Mouse (Mus musculus): Measurements from ENCODE around the gene Zfp963. TPM values are rescaled to one million over a fixed set of nuclear protein-coding genes. Genes with fewer than 3 reads are reported as not detected.

Gene Zfp963
- polyA plus RNA-seq (2021; fragmentation: Nextera tagmentation) = 2.9 and 3.1 TPM in 2 replicates
- long read RNA-seq, experiment 1, transcript Zfp963-201 (4 exons, 2,291 nt) = major isoform, 12 of 18 reads
- long read RNA-seq, experiment 1, partial matches to known transcripts = 1 of 18 reads
- long read RNA-seq, experiment 1, other reads (novel, unspliced or antisense) = 4 of 18 reads
- long read RNA-seq, experiment 2, transcript Zfp963-201 (4 exons, 2,291 nt) = major isoform, 6 of 11 reads
- long read RNA-seq, experiment 2, partial matches to known transcripts = 1 of 11 reads
- long read RNA-seq, experiment 2, other reads (novel, unspliced or antisense) = 4 of 11 reads

DNA sequence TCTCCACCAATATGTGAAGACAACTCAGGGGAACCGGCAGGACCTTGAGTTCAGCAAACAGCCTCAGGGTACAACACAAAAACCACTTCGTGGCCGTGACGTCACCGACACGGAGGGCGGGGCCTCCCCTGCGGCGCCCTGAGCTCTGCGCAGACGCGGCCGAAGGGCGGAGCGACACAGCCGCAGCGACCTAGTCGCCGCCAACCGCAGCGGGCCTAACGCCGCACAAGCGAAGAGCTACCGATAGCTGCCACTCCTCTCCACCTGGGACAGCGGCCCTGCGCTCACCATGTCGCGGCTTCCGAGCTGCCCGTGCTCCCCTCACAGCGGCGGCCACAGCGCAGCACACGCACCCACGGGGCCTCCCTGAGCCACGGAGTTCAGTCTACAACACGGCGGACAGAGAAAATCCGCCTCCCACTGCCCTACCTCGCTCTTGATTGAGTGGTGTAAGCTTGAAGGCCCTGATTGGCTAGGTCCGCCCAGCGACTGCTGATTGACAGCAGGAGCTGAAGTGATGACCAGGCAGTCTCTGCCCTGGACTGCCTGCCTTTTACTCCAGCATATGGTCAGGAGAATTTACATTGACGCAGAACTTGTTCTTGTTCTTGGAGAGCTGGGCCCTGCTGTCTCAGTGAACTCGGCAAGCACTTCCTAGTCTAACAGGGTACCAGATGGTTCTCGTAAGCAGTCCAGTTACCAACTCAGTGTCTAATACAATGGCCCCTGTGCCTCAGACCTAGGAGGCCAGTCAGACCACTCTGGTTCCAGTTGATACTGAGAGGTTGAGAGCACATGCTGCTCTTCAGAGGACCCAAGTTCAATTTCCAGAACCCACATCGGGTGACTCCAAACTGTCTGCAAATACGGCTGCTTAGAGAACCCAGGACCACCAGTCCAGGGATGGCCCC lies at the start of gene Zfp963:
TSS of gene Zfp963 (minus strand) at position 427 of the 911 bp plus-strand sequence.

GRCm38 (mm10) chr8:69790773-69791367 lies 41.1 kb upstream of the Zfp963 start, which contains the start of the genes Atp13a1 and Zfp866:
TSS of gene Atp13a1 (plus strand) at chr8:69791163.
TSS of gene Zfp866 (minus strand) at chr8:69791178.

DNA sequence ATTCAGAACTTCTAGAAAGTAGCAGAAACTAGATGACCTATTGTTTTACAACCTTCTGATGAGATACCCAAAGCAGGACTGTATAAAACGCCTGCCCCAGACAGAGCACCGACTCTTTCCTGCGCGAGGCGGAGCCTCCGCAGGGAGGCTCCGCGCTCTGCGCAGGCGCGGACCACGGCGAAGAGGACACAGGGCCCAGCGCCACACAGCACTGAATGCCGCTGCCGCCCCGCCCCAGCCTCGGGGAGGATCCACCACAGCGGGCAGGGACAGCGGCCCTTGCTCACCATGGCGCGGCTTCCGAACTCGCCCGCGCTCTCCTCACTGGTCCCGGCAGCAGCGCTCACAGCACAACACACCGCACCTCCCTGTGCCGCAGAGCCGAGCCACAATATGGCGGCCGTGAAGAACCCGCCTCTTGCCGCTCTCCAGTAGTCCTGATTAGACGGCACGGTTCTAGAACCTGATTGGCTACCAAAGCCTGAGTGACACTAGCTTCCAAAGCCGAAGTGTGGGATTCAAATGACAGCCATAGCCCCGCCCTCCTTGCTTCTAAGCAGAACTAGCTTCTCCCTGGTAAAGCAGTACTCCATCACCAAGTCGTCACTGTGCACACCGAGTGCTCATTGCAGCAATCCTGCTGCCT lies 24.9 kb upstream of the Zfp963 start, which contains the start of gene Gm20422:
TSS of gene Gm20422 (minus strand) at position 384 of the 646 bp plus-strand sequence.

GRCm38 (mm10) chr8:69710624-69711023 lies 39.1 kb downstream of the Zfp963 start, which contains the start of gene Zfp869:
TSS of gene Zfp869 (minus strand) at chr8:69710724.

Other genes with a start within 250 kb of the Zfp963 start
- gene Gm7697, start 227.0 kb downstream of the Zfp963 start, polyA plus RNA-seq (2021; fragmentation: Nextera tagmentation) = not detected in 2 replicates
- 13.4 and 14.0 TPM in 2 replicates for gene Zfp868, start 124.4 kb downstream of the Zfp963 start, polyA plus RNA-seq (2021; fragmentation: Nextera tagmentation)
- 1.1 and 1.6 TPM in 2 replicates for gene Zfp964, start 95.5 kb downstream of the Zfp963 start, polyA plus RNA-seq (2021; fragmentation: Nextera tagmentation)
- gene Zfp869, start 39.2 kb downstream of the Zfp963 start, polyA plus RNA-seq (2021; fragmentation: Nextera tagmentation) = 12.8 and 14.1 TPM in 2 replicates
- gene Gm20422, start 24.9 kb upstream of the Zfp963 start, polyA plus RNA-seq (2021; fragmentation: Nextera tagmentation) = 0.94 TPM in 1 of 2 replicates, not detected in the other
- gene Atp13a1, start 41.2 kb upstream of the Zfp963 start, polyA plus RNA-seq (2021; fragmentation: Nextera tagmentation) = 10.8 and 15.4 TPM in 2 replicates
- 3.0 and 4.1 TPM in 2 replicates for gene Zfp866, start 41.2 kb upstream of the Zfp963 start, polyA plus RNA-seq (2021; fragmentation: Nextera tagmentation)
- 1.8 and 2.8 TPM in 2 replicates for gene Gmip, start 58.7 kb upstream of the Zfp963 start, polyA plus RNA-seq (2021; fragmentation: Nextera tagmentation)
- 0.05 and 0.11 TPM in 2 replicates for gene Lpar2, start 72.5 kb upstream of the Zfp963 start, polyA plus RNA-seq (2021; fragmentation: Nextera tagmentation)
- 59.2 and 60.8 TPM in 2 replicates for gene Pbx4, start 82.5 kb upstream of the Zfp963 start, polyA plus RNA-seq (2021; fragmentation: Nextera tagmentation)
- gene Cilp2, start 137.7 kb upstream of the Zfp963 start, polyA plus RNA-seq (2021; fragmentation: Nextera tagmentation) = 0.44 and 0.61 TPM in 2 replicates
- 1.3 and 1.8 TPM in 2 replicates for gene Tssk6, start 152.2 kb upstream of the Zfp963 start, polyA plus RNA-seq (2021; fragmentation: Nextera tagmentation)
- 625 and 699 TPM in 2 replicates for gene Ndufa13, start 152.6 kb upstream of the Zfp963 start, polyA plus RNA-seq (2021; fragmentation: Nextera tagmentation)
- 48.3 and 74.4 TPM in 2 replicates for gene Yjefn3, start 152.7 kb upstream of the Zfp963 start, polyA plus RNA-seq (2021; fragmentation: Nextera tagmentation)
- gene Gatad2a, start 246.4 kb upstream of the Zfp963 start, polyA plus RNA-seq (2021; fragmentation: Nextera tagmentation) = 6.8 and 8.7 TPM in 2 replicates